Mouse (Mus musculus): ENCODE results near the gene Il16. TPM values are rescaled to one million over a fixed set of nuclear protein-coding genes. Genes with fewer than 3 reads are reported as not detected.

The Il16 gene
- polyA plus RNA-seq, 1 experiment: 1.3 TPM

DNA sequence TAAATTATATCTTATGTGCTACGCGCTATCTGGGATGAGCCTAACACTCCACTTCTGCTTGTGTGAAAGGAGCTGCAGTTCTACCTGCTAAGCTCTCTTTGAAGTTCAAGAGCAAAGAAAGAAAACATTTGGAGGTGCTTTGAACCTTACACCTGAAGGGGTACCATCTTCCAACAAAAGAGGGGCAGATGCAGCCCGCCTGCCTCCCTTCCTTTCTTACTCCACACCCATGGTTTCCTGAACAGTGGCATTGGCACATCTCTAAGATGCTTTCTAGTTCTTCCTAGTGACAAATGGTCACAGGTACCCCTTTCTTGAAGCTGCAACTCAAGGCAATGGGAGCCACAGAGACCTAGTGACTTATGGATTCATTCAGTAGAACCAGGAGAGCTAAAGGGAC, 83.8 kb downstream of the Il16 start:
- no peak overlapping the region for H3K4me3 ChIP-seq (ENCODE audit: control insufficient read depth, low read depth, low read length)
- TF ChIP-seq CTCF (IDR thresholded peaks at IDR 0.05; ENCODE audit: control insufficient read depth, insufficient read depth, insufficient replicate concordance, low read depth, low read length) (no peak), POLR2A (IDR thresholded peaks at IDR 0.05; ENCODE audit: control insufficient read depth, low read depth, low read length) (no peak)
- H3K27ac ChIP-seq (ENCODE audit: control insufficient read depth, insufficient read depth, low read depth, low read length): no peak overlapping the region

GRCm38 (mm10) chr7:83661031-83661430, 84.5 kb downstream of the Il16 start:
- peak overlapping the region; percentile 83 for H3K4me3 ChIP-seq (ENCODE audit: control insufficient read depth, low read depth, low read length)
- H3K4me1 ChIP-seq (ENCODE audit: control insufficient read depth, insufficient read depth, low read length): peaks cover 6% of the 10 kb centered on the region
- no peak for TF ChIP-seq POLR2A (IDR thresholded peaks at IDR 0.05; ENCODE audit: control insufficient read depth, low read depth, low read length)
- TF ChIP-seq CTCF (IDR thresholded peaks at IDR 0.05; ENCODE audit: control insufficient read depth, insufficient read depth, insufficient replicate concordance, low read depth, low read length): no peak
- H3K27me3 ChIP-seq (ENCODE audit: control insufficient read depth, insufficient read depth, low read length): no peaks in the 10 kb centered on the region
- H3K36me3 ChIP-seq (ENCODE audit: control insufficient read depth, insufficient read depth, low read length): no peaks in the 10 kb centered on the region
- no peak overlapping the region for H3K27ac ChIP-seq (ENCODE audit: control insufficient read depth, insufficient read depth, low read depth, low read length)

More for the DNA sequence above, 83.8 kb downstream of the Il16 start:
- peaks cover 6% of the 10 kb centered on the region for H3K4me1 ChIP-seq (ENCODE audit: control insufficient read depth, insufficient read depth, low read length)
- H3K36me3 ChIP-seq (ENCODE audit: control insufficient read depth, insufficient read depth, low read length): no peaks in the 10 kb centered on the region
- no peaks in the 10 kb centered on the region for H3K27me3 ChIP-seq (ENCODE audit: control insufficient read depth, insufficient read depth, low read length)

- H3K4me3 ChIP-seq (ENCODE audit: control insufficient read depth, low read depth, low read length): peak overlapping the region; percentile 83
- H3K36me3 ChIP-seq (ENCODE audit: control insufficient read depth, insufficient read depth, low read length): no peaks in the 10 kb centered on the region
- TF ChIP-seq POLR2A (IDR thresholded peaks at IDR 0.05; ENCODE audit: control insufficient read depth, low read depth, low read length) (no peak), CTCF (IDR thresholded peaks at IDR 0.05; ENCODE audit: control insufficient read depth, insufficient read depth, insufficient replicate concordance, low read depth, low read length) (no peak)
- H3K27me3 ChIP-seq (ENCODE audit: control insufficient read depth, insufficient read depth, low read length): no peaks in the 10 kb centered on the region
- peaks cover 6% of the 10 kb centered on the region for H3K4me1 ChIP-seq (ENCODE audit: control insufficient read depth, insufficient read depth, low read length)
- H3K27ac ChIP-seq (ENCODE audit: control insufficient read depth, insufficient read depth, low read depth, low read length): no peak overlapping the region; the same call in 1 of the 2 replicates
These were observed 85.2 kb downstream of the Il16 start for GRCm38 (mm10) chr7:83660273-83660691.

GRCm38 (mm10) chr7:83659159-83660065, 86.1 kb downstream of the Il16 start:
- no peaks in the 10 kb centered on the region for H3K27me3 ChIP-seq (ENCODE audit: control insufficient read depth, insufficient read depth, low read length)
- no peak for TF ChIP-seq POLR2A (IDR thresholded peaks at IDR 0.05; ENCODE audit: control insufficient read depth, low read depth, low read length)
- TF ChIP-seq CTCF (IDR thresholded peaks at IDR 0.05; ENCODE audit: control insufficient read depth, insufficient read depth, insufficient replicate concordance, low read depth, low read length): no peak
- H3K4me3 ChIP-seq (ENCODE audit: control insufficient read depth, low read depth, low read length): no peak overlapping the region
- H3K36me3 ChIP-seq (ENCODE audit: control insufficient read depth, insufficient read depth, low read length): no peaks in the 10 kb centered on the region
- no peak overlapping the region for H3K27ac ChIP-seq (ENCODE audit: control insufficient read depth, insufficient read depth, low read depth, low read length)
- peaks cover 6% of the 10 kb centered on the region for H3K4me1 ChIP-seq (ENCODE audit: control insufficient read depth, insufficient read depth, low read length)

GRCm38 (mm10) chr7:83658716-83659115, 86.8 kb downstream of the Il16 start:
- H3K27ac ChIP-seq (ENCODE audit: control insufficient read depth, insufficient read depth, low read depth, low read length): no peak overlapping the region
- no peak for TF ChIP-seq CTCF (IDR thresholded peaks at IDR 0.05; ENCODE audit: control insufficient read depth, insufficient read depth, insufficient replicate concordance, low read depth, low read length)
- no peaks in the 10 kb centered on the region for H3K36me3 ChIP-seq (ENCODE audit: control insufficient read depth, insufficient read depth, low read length)
- H3K4me1 ChIP-seq (ENCODE audit: control insufficient read depth, insufficient read depth, low read length): peaks cover 6% of the 10 kb centered on the region
- no peak overlapping the region for H3K4me3 ChIP-seq (ENCODE audit: control insufficient read depth, low read depth, low read length)
- no peaks in the 10 kb centered on the region for H3K27me3 ChIP-seq (ENCODE audit: control insufficient read depth, insufficient read depth, low read length)

GRCm38 (mm10) chr7:83654938-83655630, 90.4 kb downstream of the Il16 start:
- no peaks in the 10 kb centered on the region for H3K36me3 ChIP-seq (ENCODE audit: control insufficient read depth, insufficient read depth, low read length)
- H3K4me1 ChIP-seq (ENCODE audit: control insufficient read depth, insufficient read depth, low read length): no peaks in the 10 kb centered on the region; the same call in 1 of the 2 replicates
- H3K27ac ChIP-seq (ENCODE audit: control insufficient read depth, insufficient read depth, low read depth, low read length): no peak overlapping the region; the same call in 1 of the 2 replicates
- H3K4me3 ChIP-seq (ENCODE audit: control insufficient read depth, low read depth, low read length): no peak overlapping the region
- H3K27me3 ChIP-seq (ENCODE audit: control insufficient read depth, insufficient read depth, low read length): no peaks in the 10 kb centered on the region
- no peak for TF ChIP-seq CTCF (IDR thresholded peaks at IDR 0.05; ENCODE audit: control insufficient read depth, insufficient read depth, insufficient replicate concordance, low read depth, low read length)

DNA sequence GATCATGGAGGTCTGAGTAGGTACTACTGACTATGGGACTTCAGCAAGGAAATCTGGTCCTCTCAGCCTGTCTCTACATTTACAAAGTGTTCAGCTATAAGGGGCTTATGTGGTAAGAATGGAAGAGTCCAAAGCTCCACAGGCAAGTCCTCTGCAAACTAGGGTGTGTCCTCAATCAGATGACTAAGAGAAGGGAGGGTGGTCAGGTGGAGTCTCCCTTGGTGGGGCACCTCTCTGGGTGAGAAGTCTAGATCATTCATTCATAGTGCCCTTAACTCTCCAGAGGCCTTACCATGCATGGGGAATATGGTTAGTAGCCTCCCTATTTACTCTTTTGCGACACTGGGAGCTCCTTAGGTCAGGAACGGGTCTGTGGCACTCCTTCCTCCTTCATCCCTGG, 91.3 kb downstream of the Il16 start:
- H3K27ac ChIP-seq (ENCODE audit: control insufficient read depth, insufficient read depth, low read depth, low read length): no peak overlapping the region
- no peaks in the 10 kb centered on the region for H3K36me3 ChIP-seq (ENCODE audit: control insufficient read depth, insufficient read depth, low read length)
- H3K4me3 ChIP-seq (ENCODE audit: control insufficient read depth, low read depth, low read length): no peak overlapping the region
- no peaks in the 10 kb centered on the region for H3K4me1 ChIP-seq (ENCODE audit: control insufficient read depth, insufficient read depth, low read length)
- no peaks in the 10 kb centered on the region for H3K27me3 ChIP-seq (ENCODE audit: control insufficient read depth, insufficient read depth, low read length)
- TF ChIP-seq POLR2A (IDR thresholded peaks at IDR 0.05; ENCODE audit: control insufficient read depth, low read depth, low read length): no peak
- no peak for TF ChIP-seq CTCF (IDR thresholded peaks at IDR 0.05; ENCODE audit: control insufficient read depth, insufficient read depth, insufficient replicate concordance, low read depth, low read length)

All from testis, adult 2 months (tissue).